Mouse (Mus musculus) limb, embryonic 13.5 days (tissue): ENCODE data around the gene Zfp563. TPM values are rescaled to one million over a fixed set of nuclear protein-coding genes. Genes with fewer than 3 reads are reported as not detected.

ENCODE experiments used
- polyA plus RNA-seq: library from polyadenylated mRNA; unstranded; fragments of >200 nt; fragmentation: Nextera tagmentation; extraction: Ambion mirVana; gene quantifications from 2 replicates; pipeline ENCODE4 v1.2.1, GENCODE M21; 2015

Gene Zfp563
- polyA plus RNA-seq, 1 experiment from 2014 or later: 12.0 TPM

Other genes starting within 250 kb of the Zfp563 start
- 7.1 and 9.5 TPM in 2 replicates for gene Zfp870, start 197.7 kb upstream of the Zfp563 start, polyA plus RNA-seq
- not detected in 2 replicates for gene Cyp4f14, start 172.0 kb upstream of the Zfp563 start, polyA plus RNA-seq
- 9.3 and 9.9 TPM in 2 replicates for gene Cyp4f13, start 141.9 kb upstream of the Zfp563 start, polyA plus RNA-seq
- gene Zfp472, start 123.5 kb upstream of the Zfp563 start, polyA plus RNA-seq: 12.3 and 13.1 TPM in 2 replicates
- 14.9 and 17.6 TPM in 2 replicates for gene Zfp952, start 96.2 kb upstream of the Zfp563 start, polyA plus RNA-seq
- gene Zfp763, start 55.9 kb upstream of the Zfp563 start, polyA plus RNA-seq: 18.5 and 18.6 TPM in 2 replicates
- not detected in 2 replicates for gene 4921501E09Rik, start 21.3 kb upstream of the Zfp563 start, polyA plus RNA-seq
- gene Morc2b, start 50.4 kb downstream of the Zfp563 start, polyA plus RNA-seq: 0.14 TPM in 1 of 2 replicates, not detected in the other
- gene Olfr55, start 79.1 kb downstream of the Zfp563 start, polyA plus RNA-seq: 0.05 TPM in 1 of 2 replicates, not detected in the other
- not detected in 2 replicates for gene Olfr239, start 102.0 kb downstream of the Zfp563 start, polyA plus RNA-seq
- not detected in 2 replicates for gene Olfr1564, start 132.4 kb downstream of the Zfp563 start, polyA plus RNA-seq
- 17.7 and 19.8 TPM in 2 replicates for gene Zfp955a, start 165.8 kb downstream of the Zfp563 start, polyA plus RNA-seq
- gene Olfr63, start 175.4 kb downstream of the Zfp563 start, polyA plus RNA-seq: 0.04 TPM in 1 of 2 replicates, not detected in the other
- 15.1 and 15.8 TPM in 2 replicates for gene Zfp955b, start 200.2 kb downstream of the Zfp563 start, polyA plus RNA-seq